Mouse (Mus musculus) embryonic facial prominence, embryonic 13.5 days (tissue): ENCODE measurements around the gene Sstr3. TPM values are rescaled to one million over a fixed set of nuclear protein-coding genes. Genes with fewer than 3 reads are reported as not detected.

ENCODE experiments used
- ATAC-seq: fragments of 200-750 bp; cut with Nextera tagmentation; 2 replicates; pipeline ENCODE4 v1.8.0; 2017; ENCODE audit warnings: low read depth; ENCODE audit not compliant: insufficient number of reproducible peaks, insufficient read depth, low FRiP score, low TSS enrichment
- H3K27ac ChIP-seq: fragments of 300-500 bp; sonication (generic); 2 replicates; pipeline ENCODE4 v1.5.1; 2015; ENCODE audit warnings: moderate library complexity, mild to moderate bottlenecking, inconsistent platforms
- H3K27me3 ChIP-seq: fragments of 300-500 bp; sonication (generic); 2 replicates; pipeline ENCODE4 v1.6.1; 2015; ENCODE audit warnings: mild to moderate bottlenecking, inconsistent platforms
- H3K36me3 ChIP-seq: fragments of 300-500 bp; sonication (generic); 2 replicates; pipeline ENCODE4 v1.6.1; 2015; ENCODE audit warnings: mild to moderate bottlenecking, inconsistent platforms
- H3K4me1 ChIP-seq: fragments of 300-500 bp; sonication (generic); 2 replicates; pipeline ENCODE4 v1.6.1; 2015; ENCODE audit warnings: inconsistent platforms
- H3K4me2 ChIP-seq: fragments of 300-500 bp; sonication (generic); 2 replicates; pipeline ENCODE4 v1.6.1; 2015; ENCODE audit warnings: moderate library complexity, mild to moderate bottlenecking, inconsistent platforms
- H3K4me3 ChIP-seq: fragments of 300-500 bp; sonication (generic); 2 replicates; pipeline ENCODE4 v1.5.1; 2015; ENCODE audit warnings: mild to moderate bottlenecking, inconsistent platforms
- H3K9ac ChIP-seq: fragments of 300-500 bp; sonication (generic); 2 replicates; pipeline ENCODE4 v1.6.1; 2015; ENCODE audit warnings: mild to moderate bottlenecking, inconsistent platforms
- H3K9me3 ChIP-seq: fragments of 300-500 bp; sonication (generic); 2 replicates; pipeline ENCODE4 v1.6.1; 2016; ENCODE audit warnings: inconsistent platforms
- WGBS: fragments of 180-500 bp; shearing (Covaris S2); methylation state at CpG from one replicate; pipeline ENCODE4 v1.1.7; 2015; ENCODE audit warnings: mixed read lengths; 5-methylcytosine and 5-hydroxymethylcytosine counted together
- polyA plus RNA-seq: library from polyadenylated mRNA; unstranded; fragments of >200 nt; fragmentation: Nextera tagmentation; extraction: Ambion mirVana; gene quantifications from 2 replicates; pipeline ENCODE4 v1.2.1, GENCODE M21; 2015

Sstr3 gene
- polyA plus RNA-seq, 1 experiment from 2014 or later: not detected

DNA sequence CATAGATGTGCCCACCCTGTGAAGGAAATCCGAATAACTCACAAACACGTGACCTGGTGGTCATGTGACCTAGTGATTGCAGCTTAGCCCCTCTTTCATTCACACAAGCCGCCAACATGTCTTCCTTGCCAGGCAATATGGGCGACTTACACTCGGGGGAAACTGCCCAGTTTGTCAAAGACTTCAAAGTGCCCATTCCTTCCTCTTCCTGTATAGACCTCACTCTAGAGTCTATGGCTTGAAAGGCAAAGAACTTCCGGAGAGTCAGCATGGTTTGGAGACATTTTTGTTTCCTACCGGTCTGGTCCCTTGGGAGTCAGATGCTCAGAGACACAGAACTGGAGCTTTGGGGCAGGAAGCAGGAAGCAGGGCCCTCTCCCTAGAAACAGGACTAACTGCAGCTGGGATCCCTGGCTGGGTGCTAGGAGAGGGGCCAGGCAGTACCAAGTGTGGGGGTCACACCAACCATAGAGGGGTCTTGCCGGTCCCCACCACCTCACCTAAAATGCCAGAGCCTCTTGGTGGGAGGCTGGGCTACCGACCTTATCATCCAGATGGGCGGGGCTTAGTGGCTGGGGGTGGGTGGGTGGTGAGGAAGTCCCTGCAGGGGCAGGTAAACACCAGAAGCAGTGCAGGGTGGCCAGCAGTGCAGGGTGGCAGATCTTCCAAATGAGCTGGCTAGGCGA is 15.6 kb downstream of the Sstr3 start:
- H3K9ac ChIP-seq: peak overlapping the region; percentile 71
- peak overlapping the region; percentile 43 for H3K4me3 ChIP-seq
- no peaks in the 10 kb centered on the region for H3K9me3 ChIP-seq
- peaks cover 42% of the 10 kb centered on the region for H3K4me1 ChIP-seq
- no peak for ATAC-seq
- WGBS: 40% methylated on average over 11 of the region's 11 CpGs
- no peaks in the 10 kb centered on the region; the same call in 1 of the 2 replicates for H3K27me3 ChIP-seq
- H3K4me2 ChIP-seq: peak overlapping the region; percentile 73
- H3K36me3 ChIP-seq: peaks cover 13% of the 10 kb centered on the region; the same call in 1 of the 2 replicates
- H3K27ac ChIP-seq: peak overlapping the region; percentile 83

DNA sequence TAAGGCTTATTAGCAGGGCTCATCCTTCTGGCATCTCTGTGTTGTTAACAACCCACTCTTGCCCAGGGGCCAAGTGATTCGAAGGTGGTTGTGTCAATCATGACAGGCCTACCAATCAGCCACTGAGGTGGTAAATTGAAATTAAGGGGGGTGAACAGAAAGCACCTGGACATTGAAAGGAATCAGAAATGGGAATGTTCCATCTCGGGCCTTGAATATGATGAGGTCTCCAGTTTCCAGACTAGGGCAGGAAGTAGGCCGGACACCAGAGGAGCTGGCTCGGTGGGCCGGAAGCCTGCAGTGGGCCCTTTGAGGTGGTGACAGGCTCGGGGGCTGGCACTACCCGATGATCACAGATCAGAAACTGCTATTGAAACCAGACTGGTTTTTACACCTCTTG is 16.5 kb downstream of the Sstr3 start:
- no peak overlapping the region for H3K4me3 ChIP-seq
- no peak for ATAC-seq
- no peaks in the 10 kb centered on the region for H3K9me3 ChIP-seq
- peaks cover 13% of the 10 kb centered on the region; the same call in 1 of the 2 replicates for H3K36me3 ChIP-seq
- H3K27ac ChIP-seq: peak overlapping the region; percentile 83; the same call in 1 of the 2 replicates
- 66% methylated on average over 7 of the region's 7 CpGs for WGBS
- no peaks in the 10 kb centered on the region; the same call in 1 of the 2 replicates for H3K27me3 ChIP-seq
- peaks cover 42% of the 10 kb centered on the region for H3K4me1 ChIP-seq
- peak overlapping the region; percentile 73 for H3K4me2 ChIP-seq
- no peak overlapping the region for H3K9ac ChIP-seq

DNA sequence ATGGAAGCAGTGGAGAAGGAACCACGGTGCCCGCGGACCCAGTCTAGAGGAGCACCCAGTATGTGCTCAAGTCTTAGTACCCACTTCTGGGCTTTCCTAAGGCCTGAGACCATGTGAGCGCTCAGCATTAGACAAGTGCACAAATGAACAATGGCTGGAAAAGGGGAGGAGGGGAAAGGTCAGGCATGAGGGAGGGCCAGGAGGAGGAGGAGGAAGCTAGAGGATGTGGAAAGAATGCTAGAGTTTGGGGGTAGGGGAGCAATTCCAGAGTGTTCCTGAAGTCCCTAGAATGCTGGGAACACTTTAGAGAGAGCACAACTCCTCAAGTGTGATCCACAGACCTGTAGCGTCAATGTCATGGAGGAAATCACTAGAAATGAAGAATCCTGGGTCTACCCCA is 20.3 kb downstream of the Sstr3 start:
- no peaks in the 10 kb centered on the region for H3K9me3 ChIP-seq
- H3K9ac ChIP-seq: no peak overlapping the region
- WGBS: 88% methylated on average over 5 of the region's 5 CpGs
- H3K4me2 ChIP-seq: no peak overlapping the region
- peaks cover 13% of the 10 kb centered on the region; the same call in 1 of the 2 replicates for H3K36me3 ChIP-seq
- H3K27me3 ChIP-seq: no peaks in the 10 kb centered on the region
- peaks cover 34% of the 10 kb centered on the region for H3K4me1 ChIP-seq
- no peak overlapping the region for H3K4me3 ChIP-seq
- no peak overlapping the region for H3K27ac ChIP-seq
- no peak for ATAC-seq

DNA sequence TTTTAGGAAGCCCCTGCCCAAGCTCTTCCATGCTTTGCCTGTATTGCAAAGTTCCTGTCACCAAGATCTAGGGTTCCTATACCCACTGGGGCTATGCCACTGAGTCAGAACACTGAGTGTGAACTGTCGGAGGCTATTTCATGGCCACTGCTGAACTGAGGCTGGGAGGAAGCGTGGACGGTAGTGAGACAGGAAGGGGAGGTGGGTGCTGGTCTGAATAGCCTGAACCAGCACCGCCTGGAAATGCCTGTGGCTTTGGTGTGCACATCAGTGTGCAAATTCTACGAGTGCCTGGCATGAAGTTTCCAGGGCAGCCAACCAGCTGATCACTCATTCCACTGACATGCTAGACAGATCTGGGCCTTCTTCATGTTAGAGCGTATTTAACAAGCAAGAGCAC is 22.6 kb downstream of the Sstr3 start:
- Histone ChIP-seq H3K27me3 (no peaks in the 10 kb centered on the region), H3K9ac (no peak overlapping the region), H3K9me3 (no peaks in the 10 kb centered on the region), H3K4me2 (no peak overlapping the region), H3K27ac (no peak overlapping the region), H3K4me1 (peaks cover 26% of the 10 kb centered on the region), H3K4me3 (no peak overlapping the region), H3K36me3 (peaks cover 13% of the 10 kb centered on the region; the same call in 1 of the 2 replicates)
- 70% methylated on average over 6 of the region's 6 CpGs for WGBS
- ATAC-seq: no peak

DNA sequence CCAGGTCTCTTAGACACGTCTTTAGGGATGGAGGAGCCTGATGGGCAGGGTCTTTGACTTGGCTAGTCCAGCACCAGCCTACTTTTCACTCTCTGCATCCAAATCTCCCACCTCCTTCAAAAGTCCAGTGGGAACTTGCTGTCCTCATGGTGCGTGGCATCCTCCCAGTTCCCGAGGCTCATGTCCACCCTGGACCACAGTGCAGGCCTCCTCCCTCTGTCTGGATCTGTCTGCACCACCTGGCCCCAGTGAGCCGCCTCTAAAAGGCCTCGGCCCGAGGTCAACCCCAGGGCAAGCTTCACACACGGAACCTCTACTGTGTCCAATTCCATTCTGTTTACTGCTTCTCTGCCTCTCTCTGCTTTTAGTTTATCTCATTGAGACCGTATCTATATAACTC is 23.2 kb downstream of the Sstr3 start:
- Histone ChIP-seq H3K27me3 (no peaks in the 10 kb centered on the region), H3K4me3 (no peak overlapping the region), H3K9ac (no peak overlapping the region), H3K27ac (no peak overlapping the region), H3K4me1 (peaks cover 32% of the 10 kb centered on the region), H3K4me2 (no peak overlapping the region), H3K36me3 (peaks cover 13% of the 10 kb centered on the region; the same call in 1 of the 2 replicates), H3K9me3 (no peaks in the 10 kb centered on the region)
- whole genome bisulfite sequencing: 58% methylated on average over 8 of the region's 8 CpGs
- ATAC-seq: no peak

DNA sequence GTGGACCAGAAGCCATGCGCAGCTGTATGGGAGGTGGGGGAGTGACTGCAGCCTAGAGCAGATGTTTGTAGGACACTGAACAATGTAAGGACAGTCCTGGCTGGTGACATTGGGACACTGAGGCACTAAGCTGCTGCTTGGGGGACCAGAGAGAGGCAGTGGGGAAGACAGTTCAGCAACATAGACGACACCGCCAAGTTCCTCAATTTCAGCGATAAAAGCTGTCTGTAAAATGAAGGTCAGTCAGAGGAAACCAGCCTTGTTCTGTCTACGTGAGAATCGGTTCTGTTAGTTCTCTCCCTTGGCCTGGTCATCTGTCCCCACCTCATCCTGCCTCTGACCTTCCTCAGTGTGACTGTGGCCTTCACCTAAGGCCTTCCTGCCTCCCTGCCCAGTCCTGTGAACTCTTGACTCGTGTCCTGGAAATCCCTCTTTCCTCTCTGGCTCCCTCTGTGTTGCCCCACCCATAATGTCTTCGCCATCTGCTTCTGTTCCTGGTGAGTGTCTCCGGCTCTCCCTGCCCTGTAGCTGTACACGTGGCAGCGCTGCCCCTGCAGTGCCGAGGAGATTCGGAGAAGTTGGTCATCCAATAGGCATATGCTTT is 24.3 kb downstream of the Sstr3 start:
- H3K27ac ChIP-seq: no peak overlapping the region
- ATAC-seq: no peak
- peaks cover 43% of the 10 kb centered on the region for H3K4me1 ChIP-seq
- no peak overlapping the region for H3K9ac ChIP-seq
- no peaks in the 10 kb centered on the region for H3K9me3 ChIP-seq
- WGBS: 66% methylated on average over 13 of the region's 13 CpGs
- H3K27me3 ChIP-seq: no peaks in the 10 kb centered on the region
- H3K4me3 ChIP-seq: no peak overlapping the region
- H3K36me3 ChIP-seq: peaks cover 7% of the 10 kb centered on the region; the same call in 1 of the 2 replicates
- no peak overlapping the region for H3K4me2 ChIP-seq

DNA sequence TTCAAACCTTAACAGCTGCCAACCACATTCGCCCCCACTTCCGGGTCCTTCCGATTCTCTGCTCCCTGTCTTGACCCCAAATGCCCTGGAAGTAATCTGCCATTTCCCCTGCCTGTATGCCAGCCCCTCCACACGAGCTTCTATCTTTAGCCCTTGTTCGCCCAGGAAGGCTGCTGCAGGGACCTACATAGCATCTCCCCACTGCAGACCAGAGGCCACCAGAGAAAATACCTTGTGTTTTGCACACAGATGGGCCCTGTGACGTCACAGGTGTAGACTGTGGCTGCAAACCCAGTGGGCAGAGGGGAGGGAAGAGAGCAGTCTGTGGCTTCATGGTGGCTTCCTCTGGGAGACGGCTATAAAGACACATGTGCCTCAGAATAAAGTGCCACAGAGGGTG is 26.3 kb downstream of the Sstr3 start:
- Histone ChIP-seq H3K4me2 (no peak overlapping the region), H3K9me3 (no peaks in the 10 kb centered on the region), H3K4me1 (peaks cover 54% of the 10 kb centered on the region), H3K36me3 (no peaks in the 10 kb centered on the region), H3K27ac (no peak overlapping the region), H3K27me3 (no peaks in the 10 kb centered on the region), H3K4me3 (no peak overlapping the region), H3K9ac (0 out of 2 replicates have a peak overlapping the region, but pooled peaks have one; percentile 16)
- no peak for ATAC-seq
- 59% methylated on average over 7 of the region's 7 CpGs for WGBS

DNA sequence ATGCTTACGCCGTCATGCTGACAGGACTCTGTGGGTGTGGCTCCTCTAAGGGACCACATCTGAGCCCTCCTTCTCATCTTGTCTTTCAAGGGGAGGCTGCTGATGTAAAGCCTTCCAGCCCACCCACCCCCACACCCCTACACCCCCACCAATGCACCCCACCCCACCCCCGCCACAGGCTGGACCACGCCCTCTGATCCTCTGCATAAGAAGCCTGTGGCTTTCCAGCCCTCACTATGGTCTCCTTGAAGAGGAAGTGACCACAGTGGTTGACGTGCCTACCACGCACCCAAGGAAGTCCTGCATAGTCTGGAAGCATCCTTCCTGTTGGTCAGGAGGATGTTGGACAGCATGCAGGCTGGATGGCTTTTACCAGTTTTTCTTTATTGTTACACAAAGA is 28.7 kb downstream of the Sstr3 start:
- peak overlapping the region; percentile 12; the same call in 1 of the 2 replicates for H3K4me2 ChIP-seq
- H3K27ac ChIP-seq: peak overlapping the region; percentile 85
- peaks cover 46% of the 10 kb centered on the region for H3K4me1 ChIP-seq
- H3K4me3 ChIP-seq: no peak overlapping the region
- no peaks in the 10 kb centered on the region for H3K9me3 ChIP-seq
- H3K36me3 ChIP-seq: no peaks in the 10 kb centered on the region
- ATAC-seq: no peak; the same call in 1 of the 2 replicates
- WGBS: 40% methylated on average over 6 of the region's 6 CpGs
- H3K27me3 ChIP-seq: no peaks in the 10 kb centered on the region
- H3K9ac ChIP-seq: no peak overlapping the region

DNA sequence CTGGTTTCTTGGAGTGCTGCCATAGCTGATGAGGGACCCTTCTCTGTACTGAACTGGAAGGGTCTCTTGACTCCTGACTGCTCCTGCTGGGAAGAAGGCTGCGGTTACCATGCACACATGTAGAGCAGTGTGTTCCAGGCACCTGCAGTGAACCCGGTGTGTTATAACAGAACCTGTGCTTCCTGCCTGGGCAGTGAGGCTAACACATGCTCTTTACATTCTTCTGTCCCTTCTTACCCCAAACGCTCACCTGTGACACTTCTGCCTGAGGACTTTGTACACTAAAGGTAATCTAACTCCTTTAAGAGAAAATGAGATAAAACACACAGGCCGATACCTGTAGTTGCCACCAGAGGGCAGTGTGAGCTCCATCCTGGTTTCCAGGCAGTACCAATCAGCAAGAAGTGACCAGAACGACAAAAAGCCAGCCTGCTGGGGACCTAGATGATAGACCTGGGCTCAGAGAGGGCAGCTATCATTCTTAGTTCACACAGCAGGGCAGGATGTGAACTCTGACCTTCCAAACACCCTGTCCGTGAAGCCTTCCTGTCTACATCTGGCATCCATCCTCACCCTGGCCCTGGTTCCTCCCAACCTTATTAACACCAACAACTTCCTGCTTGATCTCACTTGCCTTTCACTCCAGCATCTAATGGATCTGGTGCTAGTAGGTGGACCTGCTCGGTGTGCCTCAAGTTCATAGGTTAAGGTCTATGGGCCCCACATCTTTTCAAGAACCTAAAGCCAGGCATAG is 29.9 kb downstream of the Sstr3 start:
- peaks cover 46% of the 10 kb centered on the region for H3K4me1 ChIP-seq
- no peaks in the 10 kb centered on the region for H3K36me3 ChIP-seq
- H3K4me3 ChIP-seq: no peak overlapping the region
- H3K9me3 ChIP-seq: no peaks in the 10 kb centered on the region
- ATAC-seq: no peak
- peak overlapping the region; percentile 12; the same call in 1 of the 2 replicates for H3K4me2 ChIP-seq
- peak overlapping the region; percentile 55; the same call in 1 of the 2 replicates for H3K9ac ChIP-seq
- no peaks in the 10 kb centered on the region for H3K27me3 ChIP-seq
- peak overlapping the region; percentile 85 for H3K27ac ChIP-seq
- WGBS: 25% methylated on average over 7 of the region's 7 CpGs

DNA sequence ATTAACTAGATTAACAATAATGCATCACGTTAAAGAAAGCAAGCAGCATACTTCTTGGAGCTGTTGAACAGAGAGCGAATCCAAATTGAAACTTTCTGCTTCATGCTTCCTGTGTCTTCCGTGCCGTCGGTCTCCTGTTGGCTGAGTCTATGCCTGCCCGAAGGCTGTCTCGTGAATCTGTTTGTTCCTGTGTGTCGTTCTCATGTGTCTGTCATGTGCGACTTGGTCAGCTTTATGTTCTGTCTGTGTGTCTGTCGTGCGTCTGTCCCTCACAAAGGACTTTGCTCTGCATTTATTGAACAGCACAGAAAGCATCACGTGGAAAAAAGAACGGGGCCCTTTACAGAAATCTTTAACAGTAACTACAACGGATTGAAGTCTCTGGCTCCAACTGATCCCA is 31.5 kb downstream of the Sstr3 start:
- Histone ChIP-seq H3K9me3 (no peaks in the 10 kb centered on the region), H3K9ac (no peak overlapping the region), H3K36me3 (no peaks in the 10 kb centered on the region), H3K4me2 (no peak overlapping the region), H3K27ac (no peak overlapping the region), H3K4me1 (peaks cover 41% of the 10 kb centered on the region), H3K27me3 (no peaks in the 10 kb centered on the region), H3K4me3 (no peak overlapping the region)
- ATAC-seq: no peak
- 81% methylated on average over 14 of the region's 14 CpGs for WGBS

DNA sequence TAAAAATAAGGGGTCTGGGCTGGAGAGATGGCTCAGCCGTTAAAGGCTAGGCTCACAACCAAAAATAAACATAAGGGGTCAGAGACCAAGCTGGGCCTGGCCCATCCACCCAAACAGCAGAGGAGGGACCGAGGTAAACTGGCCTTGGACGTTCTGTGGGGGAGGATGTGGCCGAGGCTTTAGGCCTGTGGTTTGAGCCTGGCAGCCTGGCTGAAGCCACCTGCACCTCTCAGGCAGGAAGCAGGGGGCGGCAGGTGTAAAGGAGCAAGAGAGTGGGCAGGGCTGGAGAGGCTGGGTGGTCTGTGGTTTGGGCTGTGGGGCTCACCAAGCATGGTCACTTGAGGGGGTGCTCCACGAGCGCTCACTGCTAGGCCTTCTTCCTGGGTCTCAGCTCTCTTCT is 32.5 kb downstream of the Sstr3 start:
- no peak overlapping the region for H3K27ac ChIP-seq
- WGBS: 80% methylated on average over 7 of the region's 7 CpGs

More for the DNA sequence above, 32.5 kb downstream of the Sstr3 start:
- ATAC-seq: no peak
- no peak overlapping the region for H3K4me3 ChIP-seq
- H3K4me2 ChIP-seq: no peak overlapping the region
- H3K4me1 ChIP-seq: peaks cover 36% of the 10 kb centered on the region
- H3K9ac ChIP-seq: no peak overlapping the region
- H3K36me3 ChIP-seq: no peaks in the 10 kb centered on the region
- no peaks in the 10 kb centered on the region for H3K9me3 ChIP-seq
- no peaks in the 10 kb centered on the region for H3K27me3 ChIP-seq
